Comparison of ENCODE assay signal across 8 mouse cellular contexts in genomic region chr2:103483986-103484520, GRCm38 (mm10). TPM values are rescaled to one million over a fixed set of nuclear protein-coding genes. Genes with fewer than 3 reads are reported as not detected.
A peak's percentile ranks its signal among the peaks of the same experiment; 100 is the strongest.
DNase-seq lines count a peak whose midpoint lies in the region; ATAC-seq and TF ChIP-seq lines count a peak whose summit lies in the region.

No protein-coding gene starts in this region.

- no peaks in the 10 kb centered on the region for H3K27me3 ChIP-seq in heart, embryonic 10.5 days (ENCODE audit: insufficient read depth, poor library complexity, severe bottlenecking)
- no peaks in the 10 kb centered on the region for H3K27me3 ChIP-seq in heart, postnatal 0 days (ENCODE audit: control insufficient read depth, insufficient read depth, low read length)

- peaks cover 14% of the 10 kb centered on the region for H3K4me1 ChIP-seq in heart, embryonic 10.5 days
- peaks cover 2% of the 10 kb centered on the region for H3K4me1 ChIP-seq in bone marrow, adult 2 months (ENCODE audit: control insufficient read depth, insufficient read depth, low read length)
- peaks cover 14% of the 10 kb centered on the region for H3K4me1 ChIP-seq in heart, postnatal 0 days (ENCODE audit: control insufficient read depth, insufficient read depth)

- no peak for ATAC-seq in heart, postnatal 0 days (ENCODE audit: insufficient read depth, low read depth)

- H3K9me3 ChIP-seq in heart, embryonic 10.5 days: no peaks in the 10 kb centered on the region
- H3K9me3 ChIP-seq in heart, postnatal 0 days (replicated peaks; ENCODE audit: control insufficient read depth, low read length): no peaks in the 10 kb centered on the region

- peak overlapping the region; percentile 83 for H3K4me3 ChIP-seq in heart, embryonic 10.5 days
- peak overlapping the region; percentile 99 for H3K4me3 ChIP-seq in bone marrow, adult 2 months (replicated peaks; ENCODE audit: control insufficient read depth, low read depth, low read length)
- H3K4me3 ChIP-seq in heart, postnatal 0 days (ENCODE audit: low read depth, low read length): peak overlapping the region; percentile 88
- peak overlapping the region; percentile 93 for H3K4me3 ChIP-seq in macrophage (ENCODE audit: inconsistent target)

- WGBS in heart, embryonic 10.5 days: 25% methylated on average over 5 of the region's 5 CpGs
- 19% methylated on average over 5 of the region's 5 CpGs for WGBS in bone marrow, adult 2 months
- WGBS in heart, postnatal 0 days: 17% methylated on average over 5 of the region's 5 CpGs
- WGBS in macrophage (ENCODE audit: missing documents): 32% methylated on average over 5 of the region's 5 CpGs

- H3K79me2 ChIP-seq in macrophage (ENCODE audit: inconsistent target): peaks cover 57% of the 10 kb centered on the region

- TF ChIP-seq EP300 in heart, postnatal 0 days (IDR thresholded peaks at IDR 0.05; ENCODE audit: low read depth): no peak

- H3K4me2 ChIP-seq in heart, postnatal 0 days (ENCODE audit: low read depth, low read length): peak overlapping the region; percentile 85

- TF ChIP-seq POLR2A in bone marrow, adult 2 months (IDR thresholded peaks at IDR 0.05; ENCODE audit: borderline replicate concordance, control insufficient read depth, low read depth, low read length): no peak

- no peak for TF ChIP-seq CTCF in bone marrow, adult 2 months (IDR thresholded peaks at IDR 0.05; ENCODE audit: control insufficient read depth, insufficient read depth, low read length)
- no peak for TF ChIP-seq CTCF in heart, postnatal 0 days (IDR thresholded peaks at IDR 0.05; ENCODE audit: low read depth)

- intact Hi-C loops in heart, postnatal 14 days (cut with DNase I): no loop called here

- peak overlapping the region; percentile 93 for H3K9ac ChIP-seq in heart, postnatal 0 days (replicated peaks; ENCODE audit: low read depth, low read length)

- no peak for DNase-seq in heart, embryonic 10.5 days (ENCODE audit: low spot score)
- no peak for DNase-seq in heart, postnatal 14 days
- no peak for DNase-seq in heart, postnatal 0 days (ENCODE audit: low spot score)
- no peak for DNase-seq in cerebellum, postnatal 4 days (ENCODE audit: low spot score in 2 of 2)
- no peak for DNase-seq in kidney, adult 9 months
- DNase-seq in cerebellum, postnatal 25 days: no peak

- H3K27ac ChIP-seq in heart, embryonic 10.5 days: peak overlapping the region; percentile 96
- H3K27ac ChIP-seq in bone marrow, adult 2 months (ENCODE audit: control insufficient read depth, insufficient read depth, low read depth, low read length, poor library complexity): peak overlapping the region; percentile 92; the same call in 1 of the 2 replicates
- peak overlapping the region; percentile 99 for H3K27ac ChIP-seq in heart, postnatal 0 days (ENCODE audit: low read depth)
- peak overlapping the region; percentile 71 for H3K27ac ChIP-seq in macrophage

- H3K36me3 ChIP-seq in heart, embryonic 10.5 days: no peaks in the 10 kb centered on the region
- no peaks in the 10 kb centered on the region for H3K36me3 ChIP-seq in heart, postnatal 0 days (replicated peaks; ENCODE audit: control insufficient read depth, insufficient read depth, low read length)
- H3K36me3 ChIP-seq in macrophage (ENCODE audit: inconsistent target): no peaks in the 10 kb centered on the region

RNA-seq across cellular contexts. Expression of gene Cat, which starts 0.9 kb away (rescaled TPM):
- 83.7 and 89.5 TPM in 2 replicates for polyA plus RNA-seq in heart, embryonic 10.5 days (2016; fragmentation: Nextera tagmentation; extraction: Ambion mirVana)
- 100 to 1,000 TPM; 191 to 200 TPM for total RNA-seq in heart, postnatal 14 days (2021)
- 59.9 and 62.6 TPM in 2 replicates for polyA plus RNA-seq in bone marrow, adult 2 months (2011; ENCODE audit: insufficient read depth, insufficient read length, low replicate concordance, missing spikeins)
- 91.5 and 143 TPM in 2 replicates for total RNA-seq in heart, postnatal 0 days (2014; rRNA removed; ENCODE audit: low replicate concordance)
- polyA plus RNA-seq in heart, postnatal 0 days (2015; fragmentation: Nextera tagmentation; extraction: Ambion mirVana): 76.8 and 77.7 TPM in 2 replicates
- 10 to 100 TPM in 17 of 26 experiments, 1 to 10 TPM in 9; 4.4 to 50.8 (median 13.6) TPM for total RNA-seq in macrophage (2018; cell fraction: chromatin; rRNA removed)
- 100 to 1,000 TPM in 22 of 26 experiments, 10 to 100 TPM in 4; 89.5 to 266 (median 174) TPM for total RNA-seq in macrophage (2018; cell fraction: cytosol; rRNA removed)
- 100 to 1,000 TPM in 5 of 26 experiments, 10 to 100 TPM in 21; 28.0 to 154 (median 47.5) TPM for total RNA-seq in macrophage (2018; cell fraction: nucleus; rRNA removed)
- polyA plus RNA-seq in macrophage (2018): 207 to 457 TPM (median 368 TPM) in 3 replicates
